Mouse (Mus musculus): Measurements from ENCODE around the gene Eci1. TPM values are rescaled to one million over a fixed set of nuclear protein-coding genes. Genes with fewer than 3 reads are reported as not detected.

Gene Eci1
- polyA plus RNA-seq, 1 experiment from 2014 or later: 161 TPM

DNA sequence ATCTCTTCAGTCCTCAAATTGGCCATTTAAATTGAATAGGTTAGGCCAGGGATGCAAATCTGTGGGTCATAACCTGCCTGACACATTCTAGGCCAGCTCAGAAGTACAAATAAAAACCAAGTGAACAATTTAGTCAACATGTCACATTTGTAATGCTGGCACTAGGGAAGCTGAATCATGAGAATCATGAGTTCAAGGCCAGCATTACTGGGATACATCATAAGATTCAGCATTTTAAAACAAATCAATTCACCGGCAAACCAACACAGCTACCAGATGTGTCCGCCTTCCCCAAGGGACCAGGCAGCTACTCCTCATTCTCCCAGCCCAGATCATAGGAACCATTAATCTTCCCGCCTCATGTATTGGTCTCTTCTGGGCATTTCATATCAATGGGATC is 57.1 kb downstream of the Eci1 start:
- ATAC-seq: no peak
- 85% methylated on average over 3 of the region's 3 CpGs for WGBS

DNA sequence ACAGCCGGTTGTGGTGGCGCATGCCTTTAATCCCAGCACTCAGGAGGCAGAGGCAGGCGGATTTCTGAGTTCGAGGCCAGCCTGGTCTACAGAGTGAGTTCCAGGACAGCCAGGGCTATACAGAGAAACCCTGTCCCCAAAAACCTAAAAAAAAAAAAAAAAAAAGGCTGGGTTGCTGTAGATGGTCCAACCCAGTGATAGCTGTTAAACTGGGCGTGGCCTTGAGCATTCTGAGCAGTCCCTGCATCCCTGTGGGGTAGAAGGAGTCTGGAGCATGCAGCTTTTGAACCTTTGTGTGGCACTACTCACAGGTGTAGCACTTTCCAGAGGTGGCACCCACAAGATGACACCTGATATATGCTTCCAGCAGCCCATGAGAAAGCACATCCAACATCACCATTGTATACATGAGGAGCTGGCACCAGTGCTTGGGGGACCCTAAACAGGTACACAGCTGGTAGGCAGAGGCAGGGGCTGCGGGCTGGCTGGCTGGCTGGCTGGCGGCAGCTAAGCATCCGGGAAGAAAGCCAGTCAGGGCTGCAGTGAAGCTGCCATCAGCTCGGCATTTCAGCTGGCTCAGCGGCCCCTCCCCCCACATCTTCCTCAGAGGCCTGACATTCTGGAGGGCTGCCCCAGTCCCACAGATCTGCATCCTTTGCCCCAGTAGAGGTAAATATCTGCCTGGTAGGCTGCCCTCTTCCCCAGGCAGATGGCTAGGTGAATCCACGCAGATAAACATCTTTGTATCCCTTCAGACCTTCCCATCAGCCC is 58.8 kb downstream of the Eci1 start:
- Histone ChIP-seq H3K27me3 (replicated peaks; ENCODE audit: control insufficient read depth, insufficient read depth, low read length) (peaks cover 22% of the 10 kb centered on the region), H3K4me3 (ENCODE audit: low read length) (no peak overlapping the region), H3K9ac (ENCODE audit: low read depth, low read length) (peak overlapping the region; percentile 37; the same call in 1 of the 2 replicates), H3K4me2 (ENCODE audit: low read depth, low read length) (no peak overlapping the region), H3K27ac (ENCODE audit: low read length) (no peak overlapping the region), H3K9me3 (ENCODE audit: control insufficient read depth, low read length) (no peaks in the 10 kb centered on the region), H3K4me1 (ENCODE audit: control insufficient read depth, insufficient read depth, low read length) (peaks cover 21% of the 10 kb centered on the region), H3K36me3 (ENCODE audit: control insufficient read depth, insufficient read depth, low read length) (no peaks in the 10 kb centered on the region)
- no peak for ATAC-seq
- 56% methylated on average over 11 of the region's 11 CpGs for WGBS

More for the DNA sequence above, 57.1 kb downstream of the Eci1 start:
- Histone ChIP-seq H3K4me3 (ENCODE audit: low read length) (no peak overlapping the region), H3K4me2 (ENCODE audit: low read depth, low read length) (no peak overlapping the region), H3K9me3 (ENCODE audit: control insufficient read depth, low read length) (no peaks in the 10 kb centered on the region), H3K4me1 (ENCODE audit: control insufficient read depth, insufficient read depth, low read length) (peaks cover 19% of the 10 kb centered on the region), H3K27ac (ENCODE audit: low read length) (no peak overlapping the region), H3K36me3 (ENCODE audit: control insufficient read depth, insufficient read depth, low read length) (no peaks in the 10 kb centered on the region), H3K9ac (ENCODE audit: low read depth, low read length) (no peak overlapping the region), H3K27me3 (replicated peaks; ENCODE audit: control insufficient read depth, insufficient read depth, low read length) (peaks cover 15% of the 10 kb centered on the region)

DNA sequence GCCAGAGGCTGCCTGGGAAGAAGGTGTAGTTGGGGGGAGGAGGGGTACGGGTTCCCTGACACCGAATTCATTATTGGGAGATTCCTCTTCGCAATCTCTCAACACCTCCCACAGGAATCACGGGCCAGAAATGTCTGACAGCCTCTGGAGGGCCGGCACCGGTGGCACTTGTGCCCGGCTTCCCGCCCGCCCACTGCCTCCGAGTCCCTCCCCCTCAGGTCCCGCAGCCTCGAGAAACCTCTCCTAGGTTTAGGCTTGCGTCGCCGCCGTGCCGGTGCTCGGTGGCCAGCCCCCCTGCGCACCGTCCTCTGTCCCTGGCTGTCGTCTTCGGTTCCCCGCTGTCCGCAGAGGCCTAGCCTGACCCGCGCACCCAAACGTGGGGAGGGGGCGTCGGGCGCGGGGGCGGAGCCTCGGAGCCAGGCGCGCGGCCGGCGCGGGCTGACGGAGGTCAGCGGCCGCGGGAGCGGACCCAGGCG is 61.8 kb downstream of the Eci1 start, which contains the start of gene Caskin1:
Gene Caskin1, plus strand, starts transcription at position 416 of the 476 bp plus-strand sequence.
- Histone ChIP-seq H3K4me1 (ENCODE audit: control insufficient read depth, insufficient read depth, low read length) (peaks cover 17% of the 10 kb centered on the region), H3K27me3 (replicated peaks; ENCODE audit: control insufficient read depth, insufficient read depth, low read length) (peaks cover 22% of the 10 kb centered on the region), H3K27ac (ENCODE audit: low read length) (peak within 1 kb of the TSS; percentile 28; the same call in 1 of the 2 replicates), H3K36me3 (ENCODE audit: control insufficient read depth, insufficient read depth, low read length) (no peaks in the 10 kb centered on the region), H3K9me3 (ENCODE audit: control insufficient read depth, low read length) (no peaks in the 10 kb centered on the region), H3K9ac (ENCODE audit: low read depth, low read length) (peak within 1 kb of the TSS; percentile 71), H3K4me3 (ENCODE audit: low read length) (peak within 1 kb of the TSS; percentile 71), H3K4me2 (ENCODE audit: low read depth, low read length) (peak within 1 kb of the TSS; percentile 100)
- under 1% methylated on average over 27 of the region's 45 CpGs for WGBS
- peak; percentile 52 for ATAC-seq

DNA sequence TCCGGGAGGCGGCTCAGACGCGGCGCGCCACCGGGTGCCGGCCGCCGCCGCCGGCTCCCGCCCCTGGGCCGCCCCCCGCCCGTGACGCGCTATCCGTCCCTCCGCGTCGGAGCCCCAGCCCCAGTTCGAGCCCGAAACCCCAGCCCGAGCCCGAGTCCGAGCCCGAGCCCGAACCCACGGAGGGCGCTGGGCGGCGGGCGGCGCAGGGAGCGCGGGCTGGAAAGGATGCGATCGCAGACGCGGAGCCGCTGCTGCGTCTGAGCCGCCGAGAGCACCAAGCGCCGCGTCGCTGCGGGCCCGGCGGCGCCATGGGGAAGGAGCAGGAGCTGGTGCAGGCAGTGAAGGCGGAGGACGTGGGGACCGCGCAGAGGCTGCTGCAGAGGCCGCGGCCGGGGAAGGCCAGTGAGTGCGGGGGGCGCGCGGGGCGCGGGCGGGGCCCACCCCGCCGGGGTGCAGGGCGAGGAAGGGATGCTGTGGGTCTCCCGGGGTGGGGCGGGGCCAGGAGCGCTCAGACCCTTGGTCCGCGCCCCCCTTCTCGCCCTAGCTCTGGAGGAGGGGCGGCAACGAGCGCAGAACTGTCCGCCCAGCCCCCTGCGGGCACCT is 62.3 kb downstream of the Eci1 start:
- Histone ChIP-seq H3K27ac (ENCODE audit: low read length) (peak overlapping the region; percentile 28; the same call in 1 of the 2 replicates), H3K36me3 (ENCODE audit: control insufficient read depth, insufficient read depth, low read length) (no peaks in the 10 kb centered on the region), H3K4me2 (ENCODE audit: low read depth, low read length) (peak overlapping the region; percentile 100), H3K4me3 (ENCODE audit: low read length) (peak overlapping the region; percentile 71), H3K9ac (ENCODE audit: low read depth, low read length) (peak overlapping the region; percentile 71), H3K27me3 (replicated peaks; ENCODE audit: control insufficient read depth, insufficient read depth, low read length) (peaks cover 22% of the 10 kb centered on the region), H3K4me1 (ENCODE audit: control insufficient read depth, insufficient read depth, low read length) (peaks cover 17% of the 10 kb centered on the region), H3K9me3 (ENCODE audit: control insufficient read depth, low read length) (no peaks in the 10 kb centered on the region)
- peak; percentile 68 for ATAC-seq
- under 1% methylated on average over 69 of the region's 81 CpGs for WGBS

Other genes starting within 250 kb of the Eci1 start
- gene Tbc1d24, start 221.1 kb upstream of the Eci1 start, polyA plus RNA-seq (2015; fragmentation: Nextera tagmentation; extraction: Ambion mirVana): 5.5 and 6.1 TPM in 2 replicates
- 3.1 and 3.5 TPM in 2 replicates for gene Ntn3, start 217.1 kb upstream of the Eci1 start, polyA plus RNA-seq (2015; fragmentation: Nextera tagmentation; extraction: Ambion mirVana)
- 8.7 TPM in 2 replicates for gene Tedc2, start 205.8 kb upstream of the Eci1 start, polyA plus RNA-seq (2015; fragmentation: Nextera tagmentation; extraction: Ambion mirVana)
- 45.6 and 49.9 TPM in 2 replicates for gene Ccnf, start 175.2 kb upstream of the Eci1 start, polyA plus RNA-seq (2015; fragmentation: Nextera tagmentation; extraction: Ambion mirVana)
- gene Abca17, start 75.6 kb upstream of the Eci1 start, polyA plus RNA-seq (2015; fragmentation: Nextera tagmentation; extraction: Ambion mirVana): not detected in 2 replicates
- 9.6 and 11.3 TPM in 2 replicates for gene Abca3, start 74.7 kb upstream of the Eci1 start, polyA plus RNA-seq (2015; fragmentation: Nextera tagmentation; extraction: Ambion mirVana)
- 233 and 248 TPM in 2 replicates for gene Rnps1, start 12.1 kb upstream of the Eci1 start, polyA plus RNA-seq (2015; fragmentation: Nextera tagmentation; extraction: Ambion mirVana)
- 1.5 and 1.8 TPM in 2 replicates for gene Dnase1l2, start 16.5 kb downstream of the Eci1 start, polyA plus RNA-seq (2015; fragmentation: Nextera tagmentation; extraction: Ambion mirVana)
- gene E4f1, start 43.7 kb downstream of the Eci1 start, polyA plus RNA-seq (2015; fragmentation: Nextera tagmentation; extraction: Ambion mirVana): 26.1 and 27.1 TPM in 2 replicates
- 83.8 and 87.1 TPM in 2 replicates for gene Pgp, start 43.8 kb downstream of the Eci1 start, polyA plus RNA-seq (2015; fragmentation: Nextera tagmentation; extraction: Ambion mirVana)
- 0.34 and 0.40 TPM in 2 replicates for gene Bricd5, start 47.2 kb downstream of the Eci1 start, polyA plus RNA-seq (2015; fragmentation: Nextera tagmentation; extraction: Ambion mirVana)
- gene Mlst8, start 52.4 kb downstream of the Eci1 start, polyA plus RNA-seq (2015; fragmentation: Nextera tagmentation; extraction: Ambion mirVana): 25.1 and 26.0 TPM in 2 replicates
- gene Caskin1, start 62.0 kb downstream of the Eci1 start, polyA plus RNA-seq (2015; fragmentation: Nextera tagmentation; extraction: Ambion mirVana): 1.1 and 1.4 TPM in 2 replicates
- 81.9 and 87.6 TPM in 2 replicates for gene Traf7, start 101.3 kb downstream of the Eci1 start, polyA plus RNA-seq (2015; fragmentation: Nextera tagmentation; extraction: Ambion mirVana)
- 5.2 and 6.6 TPM in 2 replicates for gene Rab26, start 107.6 kb downstream of the Eci1 start, polyA plus RNA-seq (2015; fragmentation: Nextera tagmentation; extraction: Ambion mirVana)
- gene Pkd1, start 123.2 kb downstream of the Eci1 start, polyA plus RNA-seq (2015; fragmentation: Nextera tagmentation; extraction: Ambion mirVana): 12.2 and 13.5 TPM in 2 replicates
- 38.5 and 41.8 TPM in 2 replicates for gene Tsc2, start 206.0 kb downstream of the Eci1 start, polyA plus RNA-seq (2015; fragmentation: Nextera tagmentation; extraction: Ambion mirVana)
- gene Nthl1, start 206.0 kb downstream of the Eci1 start, polyA plus RNA-seq (2015; fragmentation: Nextera tagmentation; extraction: Ambion mirVana): 17.2 and 18.1 TPM in 2 replicates
- gene Slc9a3r2, start 223.7 kb downstream of the Eci1 start, polyA plus RNA-seq (2015; fragmentation: Nextera tagmentation; extraction: Ambion mirVana): 37.5 and 38.6 TPM in 2 replicates
- gene Npw, start 231.8 kb downstream of the Eci1 start, polyA plus RNA-seq (2015; fragmentation: Nextera tagmentation; extraction: Ambion mirVana): 0.29 TPM in 1 of 2 replicates, not detected in the other
- 11.0 and 15.4 TPM in 2 replicates for gene Zfp598, start 243.0 kb downstream of the Eci1 start, polyA plus RNA-seq (2015; fragmentation: Nextera tagmentation; extraction: Ambion mirVana)